ENCODE assay signal across 18 mouse cellular contexts in genomic region chr11:44133244-44133643, GRCm38 (mm10).
"Had no signal": no experiment of that assay in that cellular context is flagged by ENCODE, and none has a peak within 500 bp of the region (broad histone marks: within the 10 kb centered on the region; RNA-seq: fewer than 3 reads in every experiment).

No protein-coding gene starts in this region.

- H3K4me3 ChIP-seq: left cerebral cortex, adult 2 months; liver, embryonic 13.5 days; midbrain, embryonic 12.5 days; midbrain, embryonic 15.5 days; neural tube, embryonic 12.5 days; neural tube, embryonic 15.5 days had no signal

- H3K4me1 ChIP-seq: liver, embryonic 13.5 days; midbrain, embryonic 12.5 days; midbrain, embryonic 15.5 days; neural tube, embryonic 12.5 days; neural tube, embryonic 15.5 days had no signal

- H3K27ac ChIP-seq: left cerebral cortex, adult 2 months; liver, embryonic 13.5 days; macrophage; midbrain, embryonic 12.5 days; midbrain, embryonic 15.5 days; neural tube, embryonic 12.5 days; neural tube, embryonic 15.5 days; stomach, postnatal 0 days had no signal

- H3K36me3 ChIP-seq: liver, embryonic 13.5 days; midbrain, embryonic 12.5 days; midbrain, embryonic 15.5 days; neural tube, embryonic 12.5 days; neural tube, embryonic 15.5 days had no signal

- DNase-seq: kidney, adult 18-20 months; kidney, adult 9 months; kidney, postnatal 36 days; layer of hippocampus, postnatal 36 days; liver, embryonic 13.5 days; right cerebral cortex, adult 18-20 months; right cerebral cortex, postnatal 14 days; right cerebral cortex, postnatal 4 days; thymus, adult 2 months; thymus, postnatal 14 days; thymus, postnatal 4 days had no signal

- H3K9me3 ChIP-seq: liver, embryonic 13.5 days; midbrain, embryonic 12.5 days; midbrain, embryonic 15.5 days; neural tube, embryonic 12.5 days; neural tube, embryonic 15.5 days had no signal

- H3K9ac ChIP-seq: liver, embryonic 13.5 days; midbrain, embryonic 12.5 days; midbrain, embryonic 15.5 days; neural tube, embryonic 12.5 days; neural tube, embryonic 15.5 days had no signal

- H3K4me2 ChIP-seq: liver, embryonic 13.5 days; midbrain, embryonic 12.5 days; midbrain, embryonic 15.5 days; neural tube, embryonic 12.5 days; neural tube, embryonic 15.5 days had no signal

- ATAC-seq: midbrain, embryonic 15.5 days had no signal

- H3K27me3 ChIP-seq: liver, embryonic 13.5 days; midbrain, embryonic 12.5 days; midbrain, embryonic 15.5 days; neural tube, embryonic 12.5 days; neural tube, embryonic 15.5 days had no signal
